Mouse (Mus musculus) myocyte (in vitro differentiated cells): ENCODE results near the gene 4930579G24Rik.

ENCODE experiments used
- CEBPB ChIP-seq: IDR thresholded peaks from 2 replicates; pipeline ENCODE4 v1.6.1; 2011; ENCODE audit warnings: mild to moderate bottlenecking, moderate library complexity; ENCODE audit not compliant: poor library complexity, insufficient read depth, severe bottlenecking
- E2F4 ChIP-seq: IDR thresholded peaks from one replicate; pipeline ENCODE4 v1.6.1; 2011; ENCODE audit warnings: mild to moderate bottlenecking, control low read depth, moderate library complexity; ENCODE audit not compliant: insufficient read depth
- MAX ChIP-seq: IDR thresholded peaks from one replicate; pipeline ENCODE4 v1.6.1; 2011; ENCODE audit warnings: low read depth, mild to moderate bottlenecking, control low read depth
- MYOD1 ChIP-seq, 3 experiments: IDR thresholded peaks; one replicate each; pipeline ENCODE4 v1.6.1; 2011; ENCODE audit warnings: control low read depth in 2 of 3, low read depth in 2 of 3, mild to moderate bottlenecking in 2 of 3, moderate library complexity in 1 of 3; ENCODE audit not compliant: insufficient read length in 2 of 3, control insufficient read depth in 1 of 3
- MYOG ChIP-seq, 3 experiments: IDR thresholded peaks; one replicate each; pipeline ENCODE4 v1.6.1; 2011; ENCODE audit warnings: control low read depth in 2 of 3, low read depth in 2 of 3, mild to moderate bottlenecking in 2 of 3; ENCODE audit not compliant: insufficient read length in 2 of 3, control insufficient read depth in 1 of 3, insufficient read depth in 1 of 3
- POLR2A ChIP-seq: IDR thresholded peaks from one replicate; pipeline ENCODE4 v1.6.1; 2011; ENCODE audit warnings: low read depth, mild to moderate bottlenecking, control low read depth, moderate library complexity; ENCODE audit not compliant: insufficient read length
- POLR2AphosphoS2 ChIP-seq: IDR thresholded peaks from one replicate; pipeline ENCODE4 v1.6.1; 2011; ENCODE audit warnings: low read depth, control low read depth; ENCODE audit not compliant: insufficient read length
- REST ChIP-seq: IDR thresholded peaks from one replicate; pipeline ENCODE4 v1.6.1; 2011; ENCODE audit warnings: mild to moderate bottlenecking, control low read depth, moderate library complexity; ENCODE audit not compliant: insufficient read depth, insufficient read length
- SRF ChIP-seq: IDR thresholded peaks from one replicate; pipeline ENCODE4 v1.6.1; 2011; ENCODE audit warnings: low read depth; ENCODE audit not compliant: control insufficient read depth, insufficient read length
- TCF3 ChIP-seq: IDR thresholded peaks from one replicate; pipeline ENCODE4 v1.6.1; 2011; ENCODE audit warnings: low read depth, control low read depth; ENCODE audit not compliant: insufficient read length
- USF1 ChIP-seq: IDR thresholded peaks from one replicate; pipeline ENCODE4 v1.6.1; 2011; ENCODE audit warnings: low read depth, mild to moderate bottlenecking, control low read depth, moderate library complexity

DNA sequence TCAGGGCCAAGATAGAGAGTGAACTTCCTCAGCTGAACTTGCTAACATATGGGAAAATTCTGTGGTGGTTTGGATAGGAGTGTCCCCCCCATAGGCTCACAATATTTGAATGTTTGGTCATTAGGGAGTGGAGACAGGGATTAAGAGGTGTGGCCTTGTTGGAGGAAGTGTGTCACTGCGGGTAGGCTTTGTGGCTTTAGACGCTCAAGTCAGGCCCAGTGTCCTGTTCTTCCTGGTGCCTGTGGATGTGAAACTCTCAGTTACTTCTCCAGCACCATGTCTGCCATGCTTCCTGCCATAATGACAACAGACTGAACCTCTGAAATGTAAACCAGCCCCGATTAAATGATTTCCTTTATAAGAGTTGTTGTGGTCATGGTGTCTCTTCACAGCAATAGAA is 47.5 kb downstream of the 4930579G24Rik start:
- TF ChIP-seq CEBPB (no peak), USF1 (no peak), POLR2A (no peak), POLR2AphosphoS2 (no peak), MYOG (IDR thresholded peaks at IDR 0.05; ENCODE audit: control insufficient read depth in 1 of 3, insufficient read depth in 1 of 3, insufficient read length in 2 of 3, low read depth in 2 of 3) (no peak), E2F4 (no peak), SRF (no peak), MYOD1 (IDR thresholded peaks at IDR 0.05; ENCODE audit: control insufficient read depth in 1 of 3, insufficient read length in 2 of 3, low read depth in 2 of 3) (no peak), REST (no peak), TCF3 (no peak), MAX (no peak)
